Mouse (Mus musculus) thymus, postnatal 14 days (tissue): Measurements from ENCODE around the gene Opn3.

Experiments used
- DNase-seq: peaks from one replicate; pipeline ENCODE4 v3.0.0; 2021

Opn3 gene

DNA sequence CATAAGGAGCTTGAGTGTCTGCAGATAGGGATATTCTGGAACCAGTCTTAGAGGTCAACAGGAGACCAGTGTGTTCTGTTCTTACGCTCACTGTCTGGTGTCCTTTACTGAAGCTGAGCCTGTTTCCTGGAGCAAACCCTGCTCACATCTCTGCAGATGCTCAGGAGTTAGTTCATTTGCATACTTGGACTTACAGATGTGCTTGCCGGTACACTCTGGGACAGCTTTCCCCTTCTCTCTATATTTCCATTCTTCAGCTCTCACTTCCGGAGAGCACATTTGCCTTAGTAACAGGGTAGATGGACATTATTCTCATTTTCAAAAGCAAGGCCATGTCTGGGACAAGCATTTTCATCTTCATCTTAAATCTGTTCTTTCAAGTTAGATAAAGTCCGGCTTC lies 44.0 kb downstream of the Opn3 start:
- no peak for DNase-seq

DNA sequence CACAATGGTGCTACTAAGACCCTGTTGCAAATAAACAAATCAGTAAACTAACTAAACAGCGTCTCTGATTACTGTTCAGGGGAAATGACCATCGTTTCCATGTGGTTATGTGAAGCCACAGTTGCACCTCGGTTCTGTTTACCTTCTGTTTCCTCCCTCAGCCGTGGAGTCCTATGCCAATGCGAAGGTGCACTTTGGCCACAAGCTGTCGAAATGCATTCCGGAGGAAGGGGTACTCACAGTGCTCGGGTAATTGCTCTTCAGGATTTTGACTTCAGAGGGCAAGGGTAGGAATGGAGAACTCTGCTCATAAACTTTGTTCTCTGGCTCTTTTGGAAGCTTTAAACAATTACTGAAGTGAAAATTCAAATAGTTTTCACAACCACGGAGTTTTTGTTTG lies 45.6 kb downstream of the Opn3 start:
- DNase-seq = no peak

GRCm38 (mm10) chr1:175643496-175644265 lies 48.9 kb downstream of the Opn3 start:
- DNase-seq = no peak

DNA sequence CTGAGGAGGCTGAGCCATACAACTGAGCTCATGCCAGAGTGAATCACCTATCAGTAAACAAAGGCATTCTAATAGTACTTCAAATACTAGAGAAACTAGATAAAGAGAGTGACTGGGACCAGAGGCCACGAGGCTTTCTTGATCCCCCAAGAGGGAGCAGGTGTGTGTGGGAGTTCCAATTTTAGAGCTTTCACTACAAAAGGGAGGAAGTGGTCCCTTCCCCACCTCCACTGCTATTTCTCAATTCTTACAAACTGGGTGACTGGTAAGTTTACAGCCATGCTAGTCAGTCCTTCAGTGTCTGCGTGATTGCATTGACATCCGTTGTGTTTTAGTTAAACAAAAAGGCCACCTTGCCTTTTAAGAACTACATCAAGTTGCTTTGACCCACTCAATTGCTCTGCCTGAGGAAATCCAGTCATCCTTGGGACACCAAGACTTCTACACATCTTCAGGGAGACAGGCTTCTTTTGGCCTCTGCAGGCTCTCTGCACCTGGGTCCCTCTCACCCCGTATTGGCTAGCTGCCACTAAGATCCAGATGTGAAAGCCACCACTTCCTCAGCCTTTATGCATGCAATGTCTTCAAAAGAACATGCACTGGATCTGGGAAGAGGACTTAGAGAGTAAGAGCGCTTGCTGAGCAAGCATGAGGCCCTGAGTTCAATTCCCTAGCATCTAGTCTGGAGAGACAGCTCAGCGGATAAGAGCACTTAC lies 52.0 kb downstream of the Opn3 start:
- peak; percentile 67 for DNase-seq

GRCm38 (mm10) chr1:175639072-175639471 lies 53.5 kb downstream of the Opn3 start:
- DNase-seq = no peak

- DNase-seq = peak; percentile 23
Observed at GRCm38 (mm10) chr1:175637677-175638076, 54.9 kb downstream of the Opn3 start.

DNA sequence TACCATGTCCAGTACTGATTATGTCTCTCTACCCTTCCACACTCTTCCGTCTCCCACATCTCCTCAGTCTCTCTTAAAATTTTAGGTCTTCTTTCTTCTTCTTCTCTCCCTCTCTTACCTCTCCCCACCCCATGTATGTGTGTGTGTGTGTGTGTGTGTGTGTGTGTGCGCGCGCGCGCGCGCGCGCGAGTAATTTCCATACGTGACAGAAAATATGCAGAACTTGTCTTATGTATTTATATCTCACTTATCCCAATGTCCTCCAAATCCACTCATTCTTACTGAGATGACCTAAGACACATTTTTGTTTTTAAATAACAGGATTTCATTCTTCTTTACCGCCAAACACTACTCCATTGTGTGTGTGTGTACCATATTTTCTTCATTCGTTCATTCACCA lies 60.1 kb downstream of the Opn3 start:
- no peak for DNase-seq

DNA sequence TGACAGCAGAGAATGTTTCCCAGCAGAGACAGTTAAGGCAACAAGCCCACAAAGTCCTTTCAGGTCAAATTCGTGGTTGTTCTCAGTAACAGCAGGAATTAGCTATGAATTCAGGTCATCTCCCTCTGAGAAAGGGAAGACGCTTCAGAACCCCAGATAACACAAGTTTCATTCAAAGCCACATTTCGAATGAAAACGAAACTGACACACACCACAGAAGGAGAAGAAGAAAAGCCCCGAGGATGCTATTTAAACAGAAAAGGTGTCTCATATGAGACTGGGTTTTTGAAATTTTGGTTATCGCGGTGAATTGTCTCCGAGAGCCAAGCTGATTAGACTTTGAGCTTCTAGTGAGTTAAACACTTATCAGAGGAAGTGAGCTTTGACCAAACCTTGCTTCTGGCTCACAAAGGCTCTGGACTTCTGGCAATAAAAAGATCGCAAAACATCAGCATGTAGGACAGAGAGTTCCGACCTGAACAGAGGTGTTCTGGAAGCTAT lies 60.8 kb downstream of the Opn3 start:
- no peak for DNase-seq

- no peak for DNase-seq
Observed at GRCm38 (mm10) chr1:175631080-175631479, 61.5 kb downstream of the Opn3 start.

DNA sequence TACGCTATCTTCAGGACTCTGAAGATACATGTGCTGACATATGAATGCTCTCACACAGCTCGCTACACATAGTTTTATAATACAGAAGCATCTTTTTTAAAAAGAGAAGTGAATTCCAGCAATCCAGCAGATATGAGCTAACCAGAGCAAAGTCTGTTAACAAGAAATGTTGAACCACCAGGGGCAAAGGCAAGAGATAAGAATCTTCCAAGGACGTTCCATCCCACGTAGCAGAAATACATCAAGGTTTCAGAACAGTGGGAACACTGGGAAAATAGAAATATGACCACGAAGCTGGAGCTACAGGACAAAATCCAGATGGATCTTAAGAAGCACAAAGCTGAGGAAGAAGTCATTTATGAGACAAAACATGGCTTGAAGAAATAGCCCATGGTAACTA lies 62.2 kb downstream of the Opn3 start:
- no peak for DNase-seq

DNA sequence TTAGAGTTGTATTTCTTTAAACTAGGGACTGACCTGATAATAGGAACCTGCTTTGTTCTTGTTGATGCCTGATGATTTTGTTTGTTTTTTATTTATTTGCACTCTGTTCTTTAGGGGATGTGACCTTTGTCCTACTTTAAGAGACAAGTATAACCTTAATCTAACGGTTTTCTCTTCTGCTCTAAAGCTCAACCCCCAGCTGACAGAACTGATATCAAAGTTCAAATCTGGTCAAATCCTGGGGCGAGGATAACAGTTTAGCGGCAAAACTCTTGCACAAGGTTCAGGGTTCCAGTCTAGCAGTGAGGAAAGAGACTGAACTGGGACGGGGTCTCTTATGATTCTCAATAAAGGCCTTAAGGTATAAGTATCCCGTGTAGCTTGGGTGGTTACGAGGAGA lies 63.3 kb downstream of the Opn3 start:
- DNase-seq = no peak

DNA sequence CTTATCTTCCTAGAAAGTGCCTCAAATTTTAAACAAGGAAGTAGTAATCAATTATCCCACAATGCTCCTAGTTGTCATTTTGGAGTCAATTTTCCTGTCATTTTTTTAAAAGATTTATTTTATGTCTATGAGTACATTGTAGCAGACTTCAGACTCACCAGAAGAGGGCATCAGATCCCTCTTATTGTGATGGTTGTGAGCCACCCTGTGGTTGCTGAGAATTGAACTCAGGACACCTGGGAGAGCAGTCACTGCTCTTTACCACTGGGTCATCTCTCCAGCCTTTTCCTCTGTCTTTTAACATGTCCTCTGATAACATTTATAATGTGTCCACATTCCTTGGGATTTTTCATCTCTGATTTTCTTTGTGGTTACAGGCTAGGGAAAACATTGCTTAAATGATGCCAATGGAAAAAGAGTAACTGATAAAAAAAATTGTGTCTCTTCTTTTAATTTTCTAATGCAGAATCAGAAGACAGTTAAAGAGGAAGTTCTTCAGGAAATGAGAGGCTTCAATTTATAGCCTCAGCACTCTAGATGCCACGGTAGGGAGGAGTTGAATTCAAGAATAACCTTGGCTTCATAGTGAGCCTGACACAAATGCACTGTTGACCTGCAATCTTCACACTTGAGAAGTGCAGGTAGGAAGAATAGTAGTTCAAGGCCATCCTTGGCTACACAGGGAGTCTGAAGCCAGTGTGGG lies 66.4 kb downstream of the Opn3 start:
- peak; percentile 55 for DNase-seq

DNA sequence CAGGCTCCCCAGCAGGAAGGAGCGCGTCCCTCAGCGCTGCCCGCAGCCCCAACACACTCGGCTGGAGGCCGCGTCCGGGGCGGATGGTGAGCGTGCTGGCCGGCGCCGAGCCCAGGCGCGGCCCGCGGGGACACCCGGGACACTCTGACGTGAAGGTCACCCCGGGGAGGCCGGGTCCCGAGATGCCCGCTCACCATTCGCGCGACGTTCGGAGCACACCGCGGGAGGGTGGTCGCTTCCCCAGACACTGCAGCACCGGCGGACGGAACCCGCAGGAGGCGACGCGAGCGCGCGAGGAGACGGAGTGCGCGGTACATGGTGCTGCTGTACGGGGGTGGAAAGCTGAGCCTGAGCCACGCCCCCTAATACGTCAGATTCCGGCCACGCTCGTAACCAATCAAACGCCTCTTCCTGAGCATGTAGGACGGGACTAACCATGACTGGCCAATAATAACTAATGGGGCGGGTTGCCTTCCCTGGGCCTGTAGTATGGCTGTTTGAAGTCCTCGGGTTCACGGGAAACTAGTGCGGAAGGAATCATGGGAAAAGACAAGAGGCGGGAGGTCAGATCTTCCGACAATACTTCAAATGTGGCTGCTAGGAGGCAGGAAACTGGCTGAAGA lies 67.2 kb downstream of the Opn3 start, which contains the start of gene Fh1:
Gene Fh1 (minus strand): TSS at position 379 of the 623 bp plus-strand sequence.
- DNase-seq = peak; percentile 96

- DNase-seq = no peak
Observed at GRCm38 (mm10) chr1:175623656-175624055, 68.9 kb downstream of the Opn3 start.

DNA sequence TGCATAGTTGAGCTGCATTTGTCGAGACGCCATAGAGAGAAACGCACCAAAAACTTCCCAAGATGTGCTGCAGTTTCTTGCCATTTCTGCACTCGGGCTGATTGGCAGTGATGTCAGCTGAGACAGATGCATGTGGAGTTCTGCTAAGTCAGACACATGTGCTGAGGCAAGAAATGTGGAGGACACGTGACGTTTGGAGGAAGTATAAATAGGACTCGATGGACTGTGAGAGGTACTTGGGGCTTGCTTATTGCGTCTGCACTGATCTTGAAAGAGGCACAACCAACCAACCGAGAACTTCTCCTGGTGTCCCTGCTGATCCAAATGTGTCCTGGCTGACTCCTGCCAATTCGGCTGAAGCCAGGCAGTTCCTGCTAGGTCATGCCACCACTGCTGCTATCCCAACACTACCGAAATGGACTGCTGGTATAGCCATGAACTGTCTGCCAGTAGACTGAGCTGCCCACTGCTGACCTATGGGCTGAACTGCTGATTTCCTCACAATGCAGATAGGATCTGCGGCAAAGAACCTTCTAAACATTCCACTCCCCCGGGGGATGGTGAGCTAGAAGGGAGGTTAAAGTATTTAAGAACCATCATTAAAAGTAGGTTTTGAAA lies 72.7 kb downstream of the Opn3 start, which contains the start of gene Kmo:
Gene Kmo (plus strand): TSS at position 568 of the 618 bp plus-strand sequence.
- DNase-seq = no peak

DNA sequence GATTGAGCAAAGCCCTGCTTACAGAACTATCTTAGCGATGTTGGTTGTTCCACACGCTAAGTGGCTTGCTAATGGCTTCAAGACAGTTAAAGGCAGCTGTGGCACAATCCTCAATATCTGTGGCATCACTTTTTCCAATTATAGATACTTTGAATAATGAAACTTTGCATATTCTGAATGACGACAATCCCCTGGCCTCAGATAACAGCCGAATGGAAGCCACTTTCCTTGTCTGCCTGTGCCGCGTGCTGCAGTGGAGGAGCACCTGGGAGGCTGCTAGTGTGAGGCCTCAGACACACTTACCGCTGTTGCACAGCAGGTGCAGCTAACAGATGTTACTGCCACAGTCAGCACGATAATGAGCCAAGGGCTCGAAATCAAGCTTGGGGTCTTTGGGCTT lies 77.6 kb downstream of the Opn3 start:
- DNase-seq = no peak
